31 mouse cellular contexts compared by ENCODE assay signal in genomic region chr11:80169629-80170028, GRCm38 (mm10). TPM values are rescaled to one million over a fixed set of nuclear protein-coding genes. Genes with fewer than 3 reads are reported as not detected.
DNase-seq lines count a peak whose midpoint lies in the region; ATAC-seq lines count a peak whose summit lies in the region.
"Had no signal": no experiment of that assay in that cellular context is flagged by ENCODE, and none has a peak within 500 bp of the region (broad histone marks: within the 10 kb centered on the region; RNA-seq: fewer than 3 reads in every experiment).

No protein-coding gene starts in this region.

- DNase-seq in heart, adult 11 months = peak; percentile 93
- no peak for DNase-seq in heart, adult 18-20 months
- DNase-seq in spleen, postnatal 36 days (ENCODE audit: low spot score in 2 of 2) = peak; percentile 41 to 45
- DNase-seq in spleen, adult 12 weeks (ENCODE audit: low spot score) = no peak
- no peak for DNase-seq in left cerebral cortex, adult 18-20 months (ENCODE audit: low spot score in 2 of 2)
- no peak for DNase-seq in natural killer cell, adult 2 months (ENCODE audit: low spot score in 2 of 2)
- DNase-seq: adrenal gland, postnatal 25 days; cerebellum, adult 11 months; cerebellum, adult 9-11 months; gastrocnemius, postnatal 14 days; heart, postnatal 10 days; kidney, adult 18-20 months; kidney, postnatal 25 days; lung, embryonic 14.5 days; lung, postnatal 14 days; thymus, adult 2 months; thymus, postnatal 4 days had no signal

- H3K79me2 ChIP-seq in macrophage (ENCODE audit: inconsistent target) = peaks cover 53% of the 10 kb centered on the region; the same call in 1 of the 2 replicates

- no peak overlapping the region for H3K4me2 ChIP-seq in hindbrain, embryonic 13.5 days
- H3K4me2 ChIP-seq: embryonic facial prominence, embryonic 13.5 days; heart, embryonic 13.5 days; kidney, embryonic 15.5 days; limb, embryonic 15.5 days; liver, embryonic 15.5 days; lung, embryonic 14.5 days; midbrain, embryonic 12.5 days had no signal

- H3K4me1 ChIP-seq in hindbrain, embryonic 13.5 days (replicated peaks) = no peaks in the 10 kb centered on the region
- H3K4me1 ChIP-seq: embryonic facial prominence, embryonic 13.5 days; heart, embryonic 13.5 days; hindbrain, embryonic 10.5 days; kidney, embryonic 15.5 days; limb, embryonic 10.5 days; limb, embryonic 15.5 days; midbrain, embryonic 12.5 days had no signal

- no peak for ATAC-seq in hindbrain, embryonic 13.5 days (ENCODE audit: low FRiP score)
- ATAC-seq: hindbrain, embryonic 16.5 days; Patski had no signal

- peaks cover 55% of the 10 kb centered on the region for H3K36me3 ChIP-seq in macrophage (ENCODE audit: inconsistent target)
- no peaks in the 10 kb centered on the region for H3K36me3 ChIP-seq in hindbrain, embryonic 13.5 days
- H3K36me3 ChIP-seq: embryonic facial prominence, embryonic 13.5 days; heart, embryonic 13.5 days; hindbrain, embryonic 10.5 days; kidney, embryonic 15.5 days; limb, embryonic 10.5 days; limb, embryonic 15.5 days; midbrain, embryonic 12.5 days had no signal

- H3K9me3 ChIP-seq in hindbrain, embryonic 13.5 days = no peaks in the 10 kb centered on the region
- H3K9me3 ChIP-seq: embryonic facial prominence, embryonic 13.5 days; heart, embryonic 13.5 days; hindbrain, embryonic 10.5 days; kidney, embryonic 15.5 days; limb, embryonic 10.5 days; limb, embryonic 15.5 days; liver, embryonic 15.5 days; midbrain, embryonic 12.5 days had no signal

- no peak overlapping the region for H3K9ac ChIP-seq in hindbrain, embryonic 13.5 days
- H3K9ac ChIP-seq: embryonic facial prominence, embryonic 13.5 days; heart, embryonic 13.5 days; kidney, embryonic 15.5 days; limb, embryonic 15.5 days; liver, embryonic 15.5 days; lung, embryonic 14.5 days; midbrain, embryonic 12.5 days had no signal

- peak overlapping the region; percentile 98 for H3K27ac ChIP-seq in macrophage
- H3K27ac ChIP-seq in hindbrain, embryonic 13.5 days = no peak overlapping the region
- H3K27ac ChIP-seq: embryonic facial prominence, embryonic 13.5 days; heart, embryonic 13.5 days; hindbrain, embryonic 10.5 days; kidney, embryonic 15.5 days; limb, embryonic 10.5 days; limb, embryonic 15.5 days; liver, embryonic 15.5 days; midbrain, embryonic 12.5 days had no signal

- no peak overlapping the region for H3K4me3 ChIP-seq in macrophage (ENCODE audit: inconsistent target)
- H3K4me3 ChIP-seq in hindbrain, embryonic 13.5 days = no peak overlapping the region
- H3K4me3 ChIP-seq: embryonic facial prominence, embryonic 13.5 days; erythroblast, embryonic 14.5 days; heart, embryonic 13.5 days; hindbrain, embryonic 10.5 days; kidney, embryonic 15.5 days; limb, embryonic 10.5 days; limb, embryonic 15.5 days; liver, embryonic 15.5 days; midbrain, embryonic 12.5 days had no signal

- WGBS in macrophage (ENCODE audit: missing documents) = 45% methylated on average over 2 of the region's 3 CpGs
- 99% methylated on average over 3 of the region's 3 CpGs for WGBS in hindbrain, embryonic 13.5 days

- H3K27me3 ChIP-seq in hindbrain, embryonic 13.5 days = no peaks in the 10 kb centered on the region
- H3K27me3 ChIP-seq: embryonic facial prominence, embryonic 13.5 days; heart, embryonic 13.5 days; kidney, embryonic 15.5 days; limb, embryonic 15.5 days; liver, embryonic 15.5 days; midbrain, embryonic 12.5 days; Patski had no signal

RNA-seq across cellular contexts. Expression of gene Rnf135, which starts 14.0 kb away (rescaled TPM):
- total RNA-seq in heart, adult 18-20 months (2021) = 1 to 10 TPM; 5.4 to 5.7 TPM
- 10 to 100 TPM; 17.2 to 69.8 (median 48.8) TPM for total RNA-seq in macrophage (2018; cell fraction: chromatin; rRNA removed)
- 10 to 100 TPM; 15.5 to 57.5 (median 30.7) TPM for total RNA-seq in macrophage (2018; cell fraction: cytosol; rRNA removed)
- total RNA-seq in macrophage (2018; cell fraction: nucleus; rRNA removed) = 10 to 100 TPM; 23.7 to 88.1 (median 50.5) TPM
- polyA plus RNA-seq in macrophage (2018) = 8.8 to 30.5 TPM (median 15.2 TPM) in 3 replicates
- total RNA-seq in left cerebral cortex, adult 18-20 months (2021) = 1 to 10 TPM; 3.9 to 4.1 TPM
- 3.1 and 3.9 TPM in 2 replicates for polyA plus RNA-seq in hindbrain, embryonic 13.5 days (2015; fragmentation: Nextera tagmentation; extraction: Ambion mirVana)

RNA-seq across cellular contexts. Expression of gene Adap2, which starts 15.7 kb away (rescaled TPM):
- total RNA-seq in heart, adult 18-20 months (2021) = 10 to 100 TPM; 10.0 to 10.8 TPM
- 100 to 1,000 TPM; 119 to 715 (median 357) TPM for total RNA-seq in macrophage (2018; cell fraction: chromatin; rRNA removed)
- total RNA-seq in macrophage (2018; cell fraction: cytosol; rRNA removed) = 100 to 1,000 TPM in 19 of 26 experiments, 10 to 100 TPM in 7; 65.8 to 202 (median 108) TPM
- 100 to 1,000 TPM in 24 of 26 experiments, 10 to 100 TPM in 2; 94.4 to 583 (median 247) TPM for total RNA-seq in macrophage (2018; cell fraction: nucleus; rRNA removed)
- polyA plus RNA-seq in macrophage (2018) = 54.5 to 101 TPM (median 85.2 TPM) in 3 replicates
- 1 to 10 TPM; 4.7 to 7.2 TPM for total RNA-seq in left cerebral cortex, adult 18-20 months (2021)
- 3.7 and 3.9 TPM in 2 replicates for polyA plus RNA-seq in hindbrain, embryonic 13.5 days (2015; fragmentation: Nextera tagmentation; extraction: Ambion mirVana)
- total RNA-seq: MEL had no signal
- polyA plus RNA-seq: erythroblast, embryonic 14.5 days had no signal

RNA-seq across cellular contexts. Expression of gene Tefm, which starts 27.7 kb away (rescaled TPM):
- 10 to 100 TPM; 28.8 to 29.8 TPM for total RNA-seq in heart, adult 18-20 months (2021)
- 10 to 100 TPM in 5 of 26 experiments, 1 to 10 TPM in 21; 1.0 to 12.9 (median 5.6) TPM for total RNA-seq in macrophage (2018; cell fraction: chromatin; rRNA removed)
- total RNA-seq in macrophage (2018; cell fraction: cytosol; rRNA removed) = 10 to 100 TPM in 18 of 26 experiments, 1 to 10 TPM in 8; 4.6 to 15.5 (median 10.5) TPM
- 10 to 100 TPM in 10 of 26 experiments, 1 to 10 TPM in 16; 1.6 to 17.8 (median 8.9) TPM for total RNA-seq in macrophage (2018; cell fraction: nucleus; rRNA removed)
- 7.9 to 16.0 TPM (median 9.1 TPM) in 3 replicates for polyA plus RNA-seq in macrophage (2018)
- 1 to 10 TPM; 6.9 to 7.2 TPM for total RNA-seq in left cerebral cortex, adult 18-20 months (2021)
- polyA plus RNA-seq in hindbrain, embryonic 13.5 days (2015; fragmentation: Nextera tagmentation; extraction: Ambion mirVana) = 25.8 and 25.9 TPM in 2 replicates
- polyA plus RNA-seq: erythroblast, embryonic 14.5 days had no signal

RNA-seq across cellular contexts. Expression of gene Rhot1, which starts 39.2 kb away (rescaled TPM):
- total RNA-seq in heart, adult 18-20 months (2021) = 10 to 100 TPM; 59.0 to 64.3 TPM
- total RNA-seq in macrophage (2018; cell fraction: chromatin; rRNA removed) = 100 to 1,000 TPM in 11 of 26 experiments, 10 to 100 TPM in 15; 39.2 to 147 (median 95.7) TPM
- 10 to 100 TPM; 27.7 to 40.3 (median 34.9) TPM for total RNA-seq in macrophage (2018; cell fraction: cytosol; rRNA removed)
- total RNA-seq in macrophage (2018; cell fraction: nucleus; rRNA removed) = 100 to 1,000 TPM in 3 of 26 experiments, 10 to 100 TPM in 23; 28.3 to 114 (median 51.9) TPM
- 29.4 to 36.6 TPM (median 30.4 TPM) in 3 replicates for polyA plus RNA-seq in macrophage (2018)
- 10 to 100 TPM; 72.1 to 73.3 TPM for total RNA-seq in left cerebral cortex, adult 18-20 months (2021)
- polyA plus RNA-seq in hindbrain, embryonic 13.5 days (2015; fragmentation: Nextera tagmentation; extraction: Ambion mirVana) = 66.4 and 68.4 TPM in 2 replicates

Comparison
In these comparisons a context has a peak if more than half of its experiments do, and no peak if none do; other contexts are left out.
1. DNase-seq: peak in heart, adult 11 months (single experiment) and spleen, postnatal 36 days (2 of 2); none in heart, adult 18-20 months (0 of 2), spleen, adult 12 weeks (single experiment), left cerebral cortex, adult 18-20 months (0 of 2) and natural killer cell, adult 2 months (0 of 2).